Mouse (Mus musculus) bone marrow macrophage, adult 2 months (primary cell): ENCODE data around the gene Josd2. TPM values are rescaled to one million over a fixed set of nuclear protein-coding genes. Genes with fewer than 3 reads are reported as not detected.

Source experiments
- H3K27ac ChIP-seq: 2 replicates; pipeline ENCODE4 v1.5.1; 2012; ENCODE audit warnings: low read depth, low read length; ENCODE audit not compliant: insufficient read depth
- H3K4me1 ChIP-seq: 2 replicates; pipeline ENCODE4 v1.6.1; 2012; ENCODE audit warnings: low read length; ENCODE audit not compliant: control insufficient read depth, insufficient read depth
- H3K4me3 ChIP-seq: 2 replicates; pipeline ENCODE4 v1.5.1; 2012; ENCODE audit warnings: mild to moderate bottlenecking, low read length, moderate library complexity; ENCODE audit not compliant: insufficient read depth
- CTCF ChIP-seq: IDR thresholded peaks from 2 replicates; pipeline ENCODE4 v1.5.1; 2012; ENCODE audit warnings: low read depth, mild to moderate bottlenecking, low read length, moderate library complexity
- POLR2A ChIP-seq: IDR thresholded peaks from 2 replicates; pipeline ENCODE4 v1.6.1; 2012; ENCODE audit warnings: mild to moderate bottlenecking, low read depth, low read length, borderline replicate concordance
- polyA plus RNA-seq: library from polyadenylated mRNA; stranded (reverse); fragments of >200 nt; gene quantifications from 2 replicates; pipeline ENCODE4 v1.2.4, GENCODE M21; 2012; ENCODE audit not compliant: missing spikeins, insufficient read depth, insufficient read length

Gene Josd2
- polyA plus RNA-seq, 1 experiment, result 51.3 TPM

GRCm38 (mm10) chr7:44463556-44464225 lies 4.1 kb upstream of the Josd2 start:
- Histone ChIP-seq H3K4me3 (no peak overlapping the region), H3K4me1 (peaks cover 2% of the 10 kb centered on the region), H3K27ac (no peak overlapping the region)
- TF ChIP-seq CTCF (no peak), POLR2A (no peak)

GRCm38 (mm10) chr7:44464511-44464910 lies 3.3 kb upstream of the Josd2 start:
- H3K27ac ChIP-seq, result no peak overlapping the region
- TF ChIP-seq CTCF (no peak), POLR2A (no peak)
- H3K4me3 ChIP-seq, result no peak overlapping the region
- H3K4me1 ChIP-seq, result peaks cover 5% of the 10 kb centered on the region

- Histone ChIP-seq H3K4me1 (peaks cover 5% of the 10 kb centered on the region), H3K4me3 (no peak within 1 kb of the TSS), H3K27ac (no peak within 1 kb of the TSS)
- TF ChIP-seq POLR2A (no peak), CTCF (no peak)
Measured at GRCm38 (mm10) chr7:44465111-44465510, 2.7 kb upstream of the Josd2 start, which contains the start of gene Aspdh. Gene Aspdh, plus strand, starts transcription at chr7:44465391.

- H3K27ac ChIP-seq, result no peak overlapping the region
- peaks cover 5% of the 10 kb centered on the region for H3K4me1 ChIP-seq
- H3K4me3 ChIP-seq, result no peak overlapping the region
- TF ChIP-seq POLR2A, result no peak
- no peak for TF ChIP-seq CTCF
Measured at GRCm38 (mm10) chr7:44466006-44466887, 1.5 kb upstream of the Josd2 start.

- no peak for TF ChIP-seq POLR2A
- no peak for TF ChIP-seq CTCF
- H3K4me1 ChIP-seq, result peaks cover 5% of the 10 kb centered on the region
- H3K4me3 ChIP-seq, result no peak overlapping the region
- H3K27ac ChIP-seq, result no peak overlapping the region
Measured at GRCm38 (mm10) chr7:44466888-44467311, 880 bp upstream of the Josd2 start.

GRCm38 (mm10) chr7:44468644-44469285 lies 985 bp downstream of the Josd2 start:
- H3K27ac ChIP-seq, result no peak overlapping the region
- peaks cover 5% of the 10 kb centered on the region for H3K4me1 ChIP-seq
- TF ChIP-seq CTCF, result no peak
- TF ChIP-seq POLR2A, result no peak
- peak overlapping the region; percentile 72 for H3K4me3 ChIP-seq

- Histone ChIP-seq H3K4me1 (peaks cover 11% of the 10 kb centered on the region), H3K27ac (no peak overlapping the region), H3K4me3 (no peak overlapping the region)
- TF ChIP-seq CTCF (no peak), POLR2A (no peak)
Measured at GRCm38 (mm10) chr7:44469677-44470675, 2.2 kb downstream of the Josd2 start.

- H3K27ac ChIP-seq, result no peak overlapping the region
- no peak for TF ChIP-seq CTCF
- H3K4me1 ChIP-seq, result peaks cover 21% of the 10 kb centered on the region
- no peak overlapping the region for H3K4me3 ChIP-seq
Measured at GRCm38 (mm10) chr7:44470696-44471612, 3.2 kb downstream of the Josd2 start.
